Mouse (Mus musculus): ENCODE data around the gene Rfesd. TPM values are rescaled to one million over a fixed set of nuclear protein-coding genes. Genes with fewer than 3 reads are reported as not detected.
A peak's percentile ranks its signal among the peaks of the same experiment; 100 is the strongest.

Rfesd gene
- polyA plus RNA-seq (2016; fragmentation: Nextera tagmentation; extraction: Ambion mirVana) = 18.2 and 22.3 TPM in 2 replicates

GRCm38 (mm10) chr13:76017974-76018843 is at the start of gene Rfesd:
Rfesd (minus strand) TSS chr13:76018719.
- H3K4me3 ChIP-seq (replicated peaks) = peak within 1 kb of the TSS; percentile 65
- 1% methylated on average over 49 of the region's 50 CpGs for WGBS

DNA sequence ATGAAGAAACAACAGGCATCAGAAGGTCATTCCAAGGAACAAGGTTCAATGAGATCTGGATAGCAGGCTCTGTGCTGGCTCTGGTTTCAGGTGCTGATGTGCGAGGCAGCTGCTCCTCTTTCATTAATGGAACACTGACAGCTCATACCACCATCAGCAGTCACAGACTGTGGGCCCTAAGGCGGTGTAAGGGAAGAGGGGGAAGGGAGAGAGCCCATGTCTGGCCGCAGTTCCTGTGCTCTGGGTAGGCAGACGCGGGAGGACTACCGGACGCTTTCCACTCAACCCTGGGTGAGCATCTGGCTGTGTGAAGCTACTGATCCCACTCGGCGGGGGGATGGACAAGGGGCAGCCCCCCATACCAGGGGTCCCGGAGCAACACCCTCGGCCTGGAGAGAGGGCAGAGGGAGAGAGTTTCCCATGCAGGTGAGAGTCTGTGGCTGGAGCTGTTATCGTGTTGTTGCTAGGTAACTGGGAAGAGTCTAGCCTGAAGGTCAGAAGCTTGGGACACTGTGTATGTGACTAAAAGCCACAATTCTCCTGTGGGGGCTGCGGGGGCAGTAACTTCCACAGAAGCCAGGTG is 45.9 kb upstream of the Rfesd start:
- WGBS = 89% methylated on average over 13 of the region's 13 CpGs
- H3K4me2 ChIP-seq = no peak overlapping the region
- H3K4me1 ChIP-seq = no peaks in the 10 kb centered on the region
- no peak overlapping the region for H3K9ac ChIP-seq
- peaks cover 8% of the 10 kb centered on the region; the same call in 1 of the 2 replicates for H3K36me3 ChIP-seq (replicated peaks)
- H3K27me3 ChIP-seq = no peaks in the 10 kb centered on the region
- H3K9me3 ChIP-seq = no peaks in the 10 kb centered on the region
- no peak overlapping the region for H3K4me3 ChIP-seq (replicated peaks)
- H3K27ac ChIP-seq = no peak overlapping the region
- ATAC-seq (ENCODE audit: low FRiP score) = no peak

More at GRCm38 (mm10) chr13:76017974-76018843, at the start of gene Rfesd:
- H3K36me3 ChIP-seq (replicated peaks) = no peaks in the 10 kb centered on the region
- H3K27me3 ChIP-seq = 0 out of 2 replicates have a peak, but pooled peaks cover 3% of the 10 kb centered on the region
- peaks cover 8% of the 10 kb centered on the region for H3K4me1 ChIP-seq
- ATAC-seq (ENCODE audit: low FRiP score) = peak; percentile 100
- H3K9me3 ChIP-seq = no peaks in the 10 kb centered on the region
- H3K4me2 ChIP-seq = peak within 1 kb of the TSS; percentile 65
- peak within 1 kb of the TSS; percentile 92 for H3K9ac ChIP-seq
- H3K27ac ChIP-seq = peak within 1 kb of the TSS; percentile 89

GRCm38 (mm10) chr13:76063548-76063947 is 45.0 kb upstream of the Rfesd start:
- H3K9ac ChIP-seq = no peak overlapping the region
- H3K27ac ChIP-seq = no peak overlapping the region
- H3K4me2 ChIP-seq = no peak overlapping the region
- no peaks in the 10 kb centered on the region for H3K9me3 ChIP-seq
- peaks cover 8% of the 10 kb centered on the region; the same call in 1 of the 2 replicates for H3K36me3 ChIP-seq (replicated peaks)
- 89% methylated on average over 4 of the region's 4 CpGs for WGBS
- H3K4me1 ChIP-seq = no peaks in the 10 kb centered on the region
- H3K27me3 ChIP-seq = no peaks in the 10 kb centered on the region
- ATAC-seq (ENCODE audit: low FRiP score) = no peak
- no peak overlapping the region for H3K4me3 ChIP-seq (replicated peaks)

GRCm38 (mm10) chr13:76062569-76062968 is 44.0 kb upstream of the Rfesd start:
- no peak overlapping the region for H3K4me3 ChIP-seq (replicated peaks)
- ATAC-seq (ENCODE audit: low FRiP score) = no peak
- no peaks in the 10 kb centered on the region for H3K4me1 ChIP-seq
- peaks cover 8% of the 10 kb centered on the region; the same call in 1 of the 2 replicates for H3K36me3 ChIP-seq (replicated peaks)
- no peak overlapping the region for H3K4me2 ChIP-seq
- H3K27ac ChIP-seq = no peak overlapping the region
- H3K9me3 ChIP-seq = no peaks in the 10 kb centered on the region
- 96% methylated on average over 3 of the region's 3 CpGs for WGBS
- no peak overlapping the region for H3K9ac ChIP-seq
- peaks cover 6% of the 10 kb centered on the region for H3K27me3 ChIP-seq

DNA sequence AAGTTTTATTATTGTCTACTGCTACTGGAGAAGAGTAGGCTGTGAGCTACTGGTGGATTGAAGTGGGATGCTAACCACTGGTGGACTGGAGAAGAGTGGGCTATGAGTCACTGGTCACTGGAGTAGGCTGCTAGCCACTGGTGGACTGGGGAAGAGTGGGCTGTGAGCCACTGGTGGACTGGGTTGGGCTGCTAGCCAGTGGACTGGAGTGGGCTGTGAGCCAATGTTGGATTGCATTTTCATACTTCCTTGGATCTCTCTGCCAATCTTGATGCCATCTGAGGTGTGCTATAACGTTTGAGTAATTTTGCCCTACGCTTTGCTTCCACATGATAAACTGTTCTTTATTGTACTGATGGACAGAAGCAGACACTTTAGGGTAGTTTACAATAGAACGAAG is 43.6 kb upstream of the Rfesd start:
- Histone ChIP-seq H3K4me2 (no peak overlapping the region), H3K9ac (no peak overlapping the region), H3K27ac (no peak overlapping the region), H3K27me3 (peaks cover 10% of the 10 kb centered on the region), H3K36me3 (replicated peaks) (peaks cover 8% of the 10 kb centered on the region; the same call in 1 of the 2 replicates), H3K9me3 (no peaks in the 10 kb centered on the region), H3K4me1 (no peaks in the 10 kb centered on the region), H3K4me3 (replicated peaks) (no peak overlapping the region)
- 87% methylated on average over 3 of the region's 3 CpGs for WGBS
- no peak for ATAC-seq (ENCODE audit: low FRiP score)

- Histone ChIP-seq H3K27me3 (peaks cover 33% of the 10 kb centered on the region), H3K9ac (no peak overlapping the region), H3K4me2 (no peak overlapping the region), H3K4me1 (peaks cover 16% of the 10 kb centered on the region), H3K9me3 (no peaks in the 10 kb centered on the region), H3K36me3 (replicated peaks) (0 out of 2 replicates have a peak, but pooled peaks cover 4% of the 10 kb centered on the region), H3K4me3 (replicated peaks) (no peak overlapping the region), H3K27ac (no peak overlapping the region)
- 91% methylated on average over 4 of the region's 4 CpGs for WGBS
- no peak for ATAC-seq (ENCODE audit: low FRiP score)
Observed at GRCm38 (mm10) chr13:76059591-76059990, 41.1 kb upstream of the Rfesd start.

GRCm38 (mm10) chr13:76057267-76058069 is 38.9 kb upstream of the Rfesd start:
- ATAC-seq (ENCODE audit: low FRiP score) = no peak
- Histone ChIP-seq H3K4me3 (replicated peaks) (no peak overlapping the region), H3K9me3 (no peaks in the 10 kb centered on the region), H3K27ac (no peak overlapping the region), H3K9ac (no peak overlapping the region), H3K4me1 (peaks cover 16% of the 10 kb centered on the region), H3K4me2 (no peak overlapping the region), H3K36me3 (replicated peaks) (0 out of 2 replicates have a peak, but pooled peaks cover 4% of the 10 kb centered on the region), H3K27me3 (peaks cover 51% of the 10 kb centered on the region)
- WGBS = 72% methylated on average over 10 of the region's 10 CpGs

DNA sequence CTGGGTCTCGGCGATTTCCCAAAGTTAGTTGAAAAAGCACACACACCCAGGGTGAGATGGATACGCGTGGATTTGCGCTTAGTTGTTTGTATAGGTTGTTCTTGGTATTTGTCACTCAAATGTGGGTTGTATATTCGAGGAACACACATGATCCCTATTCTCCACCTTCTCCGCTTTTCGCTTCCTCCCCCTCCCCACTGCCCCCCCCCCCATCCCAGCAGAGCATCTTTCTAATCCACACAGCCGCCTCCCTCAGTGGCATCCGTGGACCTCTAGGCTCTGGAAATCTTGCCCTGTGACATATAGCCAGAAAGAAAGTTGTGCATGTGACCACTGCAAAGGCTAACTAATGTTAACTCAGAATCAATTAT is 38.4 kb upstream of the Rfesd start, which contains the start of gene Gpr150:
Gpr150 (minus strand) TSS at position 101 of the 371 bp plus-strand sequence.
- no peak within 1 kb of the TSS for H3K27ac ChIP-seq
- H3K4me2 ChIP-seq = peak within 1 kb of the TSS; percentile 97
- peaks cover 16% of the 10 kb centered on the region for H3K4me1 ChIP-seq
- H3K9me3 ChIP-seq = no peaks in the 10 kb centered on the region
- no peaks in the 10 kb centered on the region for H3K36me3 ChIP-seq (replicated peaks)
- no peak; the same call in 1 of the 2 replicates for ATAC-seq (ENCODE audit: low FRiP score)
- peaks cover 52% of the 10 kb centered on the region for H3K27me3 ChIP-seq
- H3K9ac ChIP-seq = peak within 1 kb of the TSS; percentile 54
- WGBS = 13% methylated on average over 10 of the region's 10 CpGs
- H3K4me3 ChIP-seq (replicated peaks) = peak within 1 kb of the TSS; percentile 51

GRCm38 (mm10) chr13:76056261-76056724 is 37.8 kb upstream of the Rfesd start:
- under 1% methylated on average over 34 of the region's 34 CpGs for WGBS
- no peak overlapping the region for H3K27ac ChIP-seq
- H3K4me2 ChIP-seq = peak overlapping the region; percentile 97
- ATAC-seq (ENCODE audit: low FRiP score) = peak; percentile 91
- H3K9ac ChIP-seq = peak overlapping the region; percentile 54
- H3K9me3 ChIP-seq = no peaks in the 10 kb centered on the region
- H3K4me1 ChIP-seq = peaks cover 16% of the 10 kb centered on the region
- H3K4me3 ChIP-seq (replicated peaks) = peak overlapping the region; percentile 51
- no peaks in the 10 kb centered on the region for H3K36me3 ChIP-seq (replicated peaks)
- peaks cover 52% of the 10 kb centered on the region for H3K27me3 ChIP-seq

DNA sequence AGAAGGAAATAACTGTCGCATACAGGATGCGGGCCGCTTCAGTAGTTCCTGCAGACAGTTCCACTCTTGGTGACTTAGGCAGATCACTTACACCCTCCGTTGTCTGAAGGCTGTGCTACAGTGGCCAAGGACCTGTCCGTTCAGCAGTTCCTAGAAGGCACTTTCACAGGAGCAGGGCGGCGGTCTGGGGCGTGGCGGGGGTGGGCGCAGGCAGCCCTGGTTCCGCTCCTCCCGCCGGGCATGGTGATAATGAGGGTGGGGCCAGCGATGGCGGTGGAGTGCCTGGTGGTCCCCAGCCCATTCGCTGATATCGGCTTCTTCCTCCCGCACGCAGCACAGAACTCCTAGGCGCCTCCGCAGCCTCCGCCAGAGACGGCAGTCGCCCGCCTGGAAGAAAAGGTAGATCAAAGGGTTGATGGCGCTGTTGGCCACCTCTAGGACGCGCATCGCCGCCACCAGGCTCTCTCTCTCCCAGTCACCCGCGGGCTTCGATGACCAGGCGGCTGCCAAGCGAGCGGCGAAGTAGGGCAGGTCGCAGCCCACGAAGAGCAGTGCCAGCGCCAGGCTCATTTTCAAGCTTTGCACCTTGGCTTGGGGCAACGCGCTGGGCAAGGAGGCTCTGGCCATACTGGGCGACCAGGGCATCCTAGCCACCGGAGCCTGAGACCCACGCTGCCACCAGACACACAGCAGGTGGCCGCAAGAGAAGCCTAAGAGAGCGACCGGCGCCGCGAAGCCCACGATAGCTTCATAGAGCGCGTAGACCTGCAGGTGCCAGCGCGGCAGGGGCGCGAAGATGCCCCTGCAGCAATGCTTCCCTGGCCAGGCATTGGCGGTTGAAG is 37.1 kb upstream of the Rfesd start:
- peak overlapping the region; percentile 97 for H3K4me2 ChIP-seq
- H3K36me3 ChIP-seq (replicated peaks) = no peaks in the 10 kb centered on the region
- no peak overlapping the region for H3K27ac ChIP-seq
- WGBS = under 1% methylated on average over 54 of the region's 59 CpGs
- H3K9ac ChIP-seq = peak overlapping the region; percentile 54
- ATAC-seq (ENCODE audit: low FRiP score) = peak; percentile 68
- peaks cover 16% of the 10 kb centered on the region for H3K4me1 ChIP-seq
- H3K27me3 ChIP-seq = peaks cover 52% of the 10 kb centered on the region
- H3K4me3 ChIP-seq (replicated peaks) = peak overlapping the region; percentile 51
- H3K9me3 ChIP-seq = no peaks in the 10 kb centered on the region

- no peak for ATAC-seq (ENCODE audit: low FRiP score)
- no peaks in the 10 kb centered on the region for H3K36me3 ChIP-seq (replicated peaks)
- H3K4me1 ChIP-seq = no peaks in the 10 kb centered on the region
- H3K4me2 ChIP-seq = no peak overlapping the region
- H3K4me3 ChIP-seq (replicated peaks) = no peak overlapping the region
- H3K27ac ChIP-seq = no peak overlapping the region
- H3K27me3 ChIP-seq = no peaks in the 10 kb centered on the region
- H3K9me3 ChIP-seq = no peaks in the 10 kb centered on the region
- H3K9ac ChIP-seq = no peak overlapping the region
Observed at GRCm38 (mm10) chr13:76044971-76045370, 26.5 kb upstream of the Rfesd start.
